Comparison of ENCODE assay signal across 8 mouse cellular contexts in the genomic region with DNA sequence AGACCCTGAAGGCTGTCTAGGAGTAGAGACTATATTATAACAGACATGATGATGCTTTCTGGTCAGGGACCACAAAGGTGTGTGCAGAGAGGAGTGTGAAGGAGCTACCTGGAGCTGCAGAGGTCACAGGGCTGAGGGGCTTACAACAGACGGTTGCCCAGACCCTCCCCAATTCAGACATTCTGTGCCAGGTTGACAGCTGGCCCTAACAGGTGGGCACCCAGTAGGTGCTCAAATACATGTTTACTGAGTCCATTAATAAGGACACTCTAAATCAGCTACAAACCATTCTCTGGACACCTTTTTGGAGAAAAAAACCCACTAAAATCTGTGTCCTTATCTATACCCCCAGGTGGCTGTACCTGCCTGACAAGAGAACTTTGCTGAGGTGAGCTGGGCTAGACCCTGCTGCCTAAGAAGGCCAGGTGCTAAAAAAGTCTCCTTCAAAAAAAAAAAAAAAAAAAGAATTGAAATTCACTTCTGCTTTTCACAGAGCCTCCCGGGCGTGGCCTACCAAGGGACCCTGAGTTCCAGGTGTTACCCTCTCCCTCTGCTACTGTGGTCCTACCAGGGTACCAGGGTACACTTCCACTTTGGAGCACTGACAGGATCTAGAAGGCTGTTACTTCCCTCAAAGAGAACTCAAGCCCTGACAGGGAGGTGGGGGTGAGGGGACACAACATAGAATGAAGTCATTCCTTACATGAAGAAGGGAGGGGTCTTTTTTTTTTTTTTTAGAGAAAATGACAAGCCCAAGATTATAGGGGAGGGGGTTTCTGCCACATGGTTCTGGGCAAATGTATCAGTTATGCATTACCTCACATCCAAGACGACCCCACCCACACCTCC. TPM values are rescaled to one million over a fixed set of nuclear protein-coding genes. Genes with fewer than 3 reads are reported as not detected.
A peak's percentile ranks its signal among the peaks of the same experiment; 100 is the strongest.
DNase-seq lines count a peak whose midpoint lies in the region; ATAC-seq and TF ChIP-seq lines count a peak whose summit lies in the region.

No protein-coding gene starts in this region.

- no peak for DNase-seq in lung, embryonic 14.5 days
- no peak for DNase-seq in lung, adult 18-20 months
- no peak for DNase-seq in frontal cortex, adult 2 months (ENCODE audit: extremely low spot score in 1 of 2, low spot score in 1 of 2)
- DNase-seq in adrenal gland, postnatal 14 days = no peak
- no peak for DNase-seq in right cerebral cortex, adult 2 months (ENCODE audit: low spot score in 2 of 2)

- H3K9me3 ChIP-seq in lung, embryonic 14.5 days (ENCODE audit: low read depth, low read length) = no peaks in the 10 kb centered on the region
- no peaks in the 10 kb centered on the region for H3K9me3 ChIP-seq in embryonic facial prominence, embryonic 15.5 days (replicated peaks)
- H3K9me3 ChIP-seq in limb, embryonic 13.5 days = no peaks in the 10 kb centered on the region

- no peaks in the 10 kb centered on the region for H3K27me3 ChIP-seq in lung, embryonic 14.5 days (ENCODE audit: insufficient read depth, low read length)
- H3K27me3 ChIP-seq in embryonic facial prominence, embryonic 15.5 days = no peaks in the 10 kb centered on the region
- peaks cover 6% of the 10 kb centered on the region; the same call in 1 of the 2 replicates for H3K27me3 ChIP-seq in limb, embryonic 13.5 days
- no peaks in the 10 kb centered on the region for H3K27me3 ChIP-seq in small intestine, adult 2 months (ENCODE audit: control insufficient read depth, insufficient read depth, low read length)

- H3K4me3 ChIP-seq in lung, embryonic 14.5 days (ENCODE audit: low read depth, low read length) = peak overlapping the region; percentile 77
- H3K4me3 ChIP-seq in embryonic facial prominence, embryonic 15.5 days (replicated peaks) = peak overlapping the region; percentile 80
- peak overlapping the region; percentile 82 for H3K4me3 ChIP-seq in limb, embryonic 13.5 days
- peak overlapping the region; percentile 76 for H3K4me3 ChIP-seq in small intestine, adult 2 months (ENCODE audit: low read depth, low read length)

- ATAC-seq in lung, embryonic 14.5 days (ENCODE audit: insufficient read depth) = no peak
- ATAC-seq in embryonic facial prominence, embryonic 15.5 days (ENCODE audit: insufficient number of reproducible peaks, low FRiP score, low TSS enrichment, low read depth) = no peak
- ATAC-seq in limb, embryonic 13.5 days (ENCODE audit: low FRiP score, low read depth) = no peak

- 69% methylated on average over 4 of the region's 4 CpGs for WGBS in lung, embryonic 14.5 days
- 58% methylated on average over 4 of the region's 4 CpGs for WGBS in embryonic facial prominence, embryonic 15.5 days
- 67% methylated on average over 4 of the region's 4 CpGs for WGBS in limb, embryonic 13.5 days
- 63% methylated on average over 4 of the region's 4 CpGs for WGBS in small intestine, adult 2 months

- TF ChIP-seq POLR2A in small intestine, adult 2 months (IDR thresholded peaks at IDR 0.05; ENCODE audit: low read depth, low read length) = no peak

- no peak overlapping the region for H3K27ac ChIP-seq in lung, embryonic 14.5 days (ENCODE audit: low read depth)
- H3K27ac ChIP-seq in embryonic facial prominence, embryonic 15.5 days (replicated peaks) = no peak overlapping the region
- H3K27ac ChIP-seq in limb, embryonic 13.5 days = no peak overlapping the region
- H3K27ac ChIP-seq in small intestine, adult 2 months (ENCODE audit: insufficient read depth, low read depth, low read length) = no peak overlapping the region

- H3K4me1 ChIP-seq in lung, embryonic 14.5 days (ENCODE audit: insufficient read depth) = 0 out of 2 replicates have a peak, but pooled peaks cover 4% of the 10 kb centered on the region
- peaks cover 42% of the 10 kb centered on the region for H3K4me1 ChIP-seq in embryonic facial prominence, embryonic 15.5 days
- H3K4me1 ChIP-seq in limb, embryonic 13.5 days = peaks cover 37% of the 10 kb centered on the region
- H3K4me1 ChIP-seq in small intestine, adult 2 months (ENCODE audit: control insufficient read depth, insufficient read depth, insufficient read length, low read length) = peaks cover 11% of the 10 kb centered on the region

- TF ChIP-seq CTCF in lung, embryonic 14.5 days (IDR thresholded peaks at IDR 0.05; ENCODE audit: low read depth) = no peak
- no peak for TF ChIP-seq CTCF in small intestine, adult 2 months (IDR thresholded peaks at IDR 0.05; ENCODE audit: extremely low read depth, insufficient read length, insufficient replicate concordance, low read depth, low read length)

- H3K9ac ChIP-seq in lung, embryonic 14.5 days = peak overlapping the region; percentile 91
- peak overlapping the region; percentile 77; the same call in 1 of the 2 replicates for H3K9ac ChIP-seq in embryonic facial prominence, embryonic 15.5 days
- H3K9ac ChIP-seq in limb, embryonic 13.5 days = peak overlapping the region; percentile 91

- H3K4me2 ChIP-seq in lung, embryonic 14.5 days = peak overlapping the region; percentile 84
- H3K4me2 ChIP-seq in embryonic facial prominence, embryonic 15.5 days (replicated peaks) = peak overlapping the region; percentile 72
- peak overlapping the region; percentile 94 for H3K4me2 ChIP-seq in limb, embryonic 13.5 days (replicated peaks)

- H3K36me3 ChIP-seq in lung, embryonic 14.5 days (ENCODE audit: insufficient read depth) = no peaks in the 10 kb centered on the region
- no peaks in the 10 kb centered on the region for H3K36me3 ChIP-seq in embryonic facial prominence, embryonic 15.5 days
- no peaks in the 10 kb centered on the region; the same call in 1 of the 2 replicates for H3K36me3 ChIP-seq in limb, embryonic 13.5 days
- no peaks in the 10 kb centered on the region for H3K36me3 ChIP-seq in small intestine, adult 2 months (ENCODE audit: control insufficient read depth, insufficient read depth, low read length)

RNA-seq across cellular contexts. Expression of a gene that starts 2.0 kb away (rescaled TPM):
- 11.6 and 13.5 TPM in 2 replicates for polyA plus RNA-seq in lung, embryonic 14.5 days (2014; fragmentation: Nextera tagmentation; extraction: Ambion mirVana)
- 9.1 and 9.8 TPM in 2 replicates for polyA plus RNA-seq in embryonic facial prominence, embryonic 15.5 days (2015; fragmentation: Nextera tagmentation; extraction: Ambion mirVana)
- polyA plus RNA-seq in limb, embryonic 13.5 days (2015; fragmentation: Nextera tagmentation; extraction: Ambion mirVana) = 8.0 and 9.1 TPM in 2 replicates
- 7.9 and 14.3 TPM in 2 replicates for polyA plus RNA-seq in small intestine, adult 2 months (2012; rRNA removed)
- 59.7 and 61.2 TPM in 2 replicates for polyA plus RNA-seq in frontal cortex, adult 2 months (2012; rRNA removed)
- 24.9 and 32.2 TPM in 2 replicates for total RNA-seq in adrenal gland, postnatal 14 days (2021)

RNA-seq across cellular contexts. Expression of a gene that starts 30.5 kb away (rescaled TPM):
- 2.4 and 3.3 TPM in 2 replicates for polyA plus RNA-seq in lung, embryonic 14.5 days (2014; fragmentation: Nextera tagmentation; extraction: Ambion mirVana)
- 6.2 and 18.2 TPM in 2 replicates for polyA plus RNA-seq in embryonic facial prominence, embryonic 15.5 days (2015; fragmentation: Nextera tagmentation; extraction: Ambion mirVana)
- polyA plus RNA-seq in limb, embryonic 13.5 days (2015; fragmentation: Nextera tagmentation; extraction: Ambion mirVana) = not detected in 2 replicates
- polyA plus RNA-seq in small intestine, adult 2 months (2012; rRNA removed) = 3.9 and 6.3 TPM in 2 replicates
- 0.27 and 0.34 TPM in 2 replicates for polyA plus RNA-seq in frontal cortex, adult 2 months (2012; rRNA removed)
- total RNA-seq in adrenal gland, postnatal 14 days (2021) = not detected in 2 replicates

RNA-seq across cellular contexts. Expression of a gene that starts 42.4 kb away (rescaled TPM):
- 37.0 and 37.5 TPM in 2 replicates for polyA plus RNA-seq in lung, embryonic 14.5 days (2014; fragmentation: Nextera tagmentation; extraction: Ambion mirVana)
- 24.9 and 31.7 TPM in 2 replicates for polyA plus RNA-seq in embryonic facial prominence, embryonic 15.5 days (2015; fragmentation: Nextera tagmentation; extraction: Ambion mirVana)
- 27.1 and 28.3 TPM in 2 replicates for polyA plus RNA-seq in limb, embryonic 13.5 days (2015; fragmentation: Nextera tagmentation; extraction: Ambion mirVana)
- polyA plus RNA-seq in small intestine, adult 2 months (2012; rRNA removed) = 2.0 and 21.4 TPM in 2 replicates
- polyA plus RNA-seq in frontal cortex, adult 2 months (2012; rRNA removed) = 18.9 and 20.9 TPM in 2 replicates
- total RNA-seq in adrenal gland, postnatal 14 days (2021) = 12.6 and 15.5 TPM in 2 replicates
